Mouse (Mus musculus) thymus, adult 2 months (tissue): ENCODE results near the gene Dgcr2.

Experiments used
- CTCF ChIP-seq: fragments of 200-500 bp; IDR thresholded peaks from 2 replicates; pipeline ENCODE4 v1.5.1; 2012; ENCODE audit warnings: mild to moderate bottlenecking, control low read depth, low read length, moderate library complexity, borderline replicate concordance; ENCODE audit not compliant: control insufficient read depth, poor library complexity, insufficient read depth; ENCODE audit errors: extremely low read depth
- POLR2A ChIP-seq: fragments of 200-500 bp; IDR thresholded peaks from 2 replicates; pipeline ENCODE4 v1.6.1; 2012; ENCODE audit warnings: mild to moderate bottlenecking, low read length, control low read depth, moderate library complexity; ENCODE audit not compliant: control insufficient read depth, poor library complexity, insufficient read depth; ENCODE audit errors: extremely low read depth

DNA sequence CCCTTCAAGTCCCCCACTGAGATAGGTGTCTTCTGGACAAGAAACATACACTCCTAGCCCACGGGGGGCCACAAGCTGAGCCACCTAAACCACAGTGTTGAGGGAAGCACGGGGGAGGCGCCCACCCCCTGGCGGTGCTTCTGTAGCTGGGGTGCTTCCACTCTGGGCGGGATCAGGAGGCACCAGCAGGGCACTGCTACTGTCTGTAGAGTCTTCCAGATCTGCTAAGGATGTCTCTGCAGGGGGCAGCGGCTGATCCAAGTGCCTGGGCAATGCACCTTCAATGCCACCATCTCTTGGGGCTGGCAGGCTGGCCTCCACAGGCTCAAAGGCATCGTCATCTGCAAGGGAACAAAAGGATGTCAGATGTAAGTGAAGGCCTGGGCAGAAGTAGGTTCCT, 55.9 kb downstream of the Dgcr2 start:
- TF ChIP-seq CTCF (no peak), POLR2A (no peak)
